Mouse (Mus musculus) left cerebral cortex, postnatal 4 days (tissue): ENCODE measurements around the gene Cx3cr1. TPM values are rescaled to one million over a fixed set of nuclear protein-coding genes. Genes with fewer than 3 reads are reported as not detected.
A peak's percentile ranks its signal among the peaks of the same experiment; 100 is the strongest.

Source experiments
- DNase-seq: peaks from one replicate; pipeline ENCODE4 v3.0.0-alpha.2; 2022
- intact Hi-C: fragments of 180-260 bp; cut with DNase I; formaldehyde crosslinking; loops from one replicate; pipeline ENCODE4 v1.15.1; 2025
- total RNA-seq, 2 experiments: library from RNA; stranded (reverse); gene quantifications; 2 replicates each; pipeline ENCODE4 v1.2.3; 2021

Gene Cx3cr1
- total RNA-seq, 2 experiments from 2014 or later: 9.7 to 11.2 TPM

- intact Hi-C loops: no loop called here
- DNase-seq: no peak
These were observed 167.1 kb downstream of the Cx3cr1 start for GRCm38 (mm10) chr9:119902410-119903151.

GRCm38 (mm10) chr9:119899446-119899845 is 170.2 kb downstream of the Cx3cr1 start:
- intact Hi-C loops: no loop called here

GRCm38 (mm10) chr9:119895040-119895721 is 174.5 kb downstream of the Cx3cr1 start:
- intact Hi-C loops: no loop called here
- DNase-seq: peak; percentile 18

More at GRCm38 (mm10) chr9:119899446-119899845, 170.2 kb downstream of the Cx3cr1 start:
- DNase-seq: no peak

GRCm38 (mm10) chr9:119894339-119895009 is 175.2 kb downstream of the Cx3cr1 start, which contains the start of gene Wdr48:
Gene Wdr48, plus strand, starts transcription at chr9:119894878.
- intact Hi-C loops: no loop called here
- peak; percentile 97 for DNase-seq

- DNase-seq: no peak
- intact Hi-C loops: no loop called here
These were observed 175.8 kb downstream of the Cx3cr1 start for GRCm38 (mm10) chr9:119893881-119894280.

GRCm38 (mm10) chr9:119890692-119891091 is 179.0 kb downstream of the Cx3cr1 start:
- intact Hi-C loops: no loop called here
- peak; percentile 22 for DNase-seq

GRCm38 (mm10) chr9:119889446-119889845 is 180.2 kb downstream of the Cx3cr1 start:
- no peak for DNase-seq
- intact Hi-C loops: loop anchor here (10.0 kb wide), 2 partner anchors 85 to 425 kb away; no protein-coding TSS in a partner anchor

DNA sequence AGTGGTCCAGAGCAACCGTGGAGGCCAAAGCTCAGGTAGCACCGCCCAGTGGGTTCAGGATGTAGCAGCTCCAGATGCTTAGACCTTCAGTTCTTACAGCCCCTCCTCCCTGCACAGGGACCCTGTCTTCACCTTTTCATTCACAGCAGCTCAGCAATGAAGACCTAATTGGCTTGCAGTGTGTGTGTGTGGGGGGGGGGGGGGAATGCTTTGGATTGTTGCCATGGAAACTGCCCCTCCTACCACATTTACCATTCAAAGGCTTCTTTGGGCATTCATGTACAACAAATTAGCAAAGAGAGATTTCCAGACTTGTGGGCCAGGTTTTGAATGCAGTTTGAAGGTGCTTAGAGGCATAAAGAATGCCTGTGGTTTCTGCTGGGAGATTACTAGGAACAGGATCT is 180.8 kb downstream of the Cx3cr1 start:
- intact Hi-C loops: loop anchor here (10.0 kb wide), 2 partner anchors 84 to 424 kb away; no protein-coding TSS in a partner anchor
- DNase-seq: no peak

- intact Hi-C loops: loop anchor here (10.0 kb wide), 2 partner anchors 83 to 423 kb away; no protein-coding TSS in a partner anchor
- no peak for DNase-seq
These were observed 182.4 kb downstream of the Cx3cr1 start for GRCm38 (mm10) chr9:119887144-119887901.

- DNase-seq: no peak
- intact Hi-C loops: no loop called here
These were observed 215.5 kb downstream of the Cx3cr1 start for GRCm38 (mm10) chr9:119854170-119854569.

- no peak for DNase-seq
- intact Hi-C loops: no loop called here
These were observed 216.4 kb downstream of the Cx3cr1 start for GRCm38 (mm10) chr9:119853071-119853846.

- intact Hi-C loops: no loop called here
- peak; percentile 68 for DNase-seq
These were observed 217.2 kb downstream of the Cx3cr1 start for GRCm38 (mm10) chr9:119852347-119853030.

Other genes starting within 250 kb of the Cx3cr1 start
- under 1 TPM; 0.24 to 0.38 TPM for gene Scn11a, start 244.4 kb downstream of the Cx3cr1 start, total RNA-seq
- gene Wdr48, start 175.0 kb downstream of the Cx3cr1 start, total RNA-seq: 10 to 100 TPM; 76.4 to 80.4 TPM
- 10 to 100 TPM; 20.2 to 22.8 TPM for gene Gorasp1, start 132.3 kb downstream of the Cx3cr1 start, total RNA-seq
- 1 to 10 TPM; 1.4 to 1.5 TPM for gene Ttc21a, start 132.3 kb downstream of the Cx3cr1 start, total RNA-seq
- 1 to 10 TPM; 2.9 to 3.7 TPM for gene Csrnp1, start 85.2 kb downstream of the Cx3cr1 start, total RNA-seq
- gene Xirp1, start 46.3 kb downstream of the Cx3cr1 start, total RNA-seq: under 1 TPM in 1 of 2 experiments, not detected in 1; 0.06 TPM
- gene Ccr8, start 22.2 kb upstream of the Cx3cr1 start, total RNA-seq: not detected
- gene Slc25a38, start 40.5 kb upstream of the Cx3cr1 start, total RNA-seq: 10 to 100 TPM; 24.7 to 27.1 TPM
- 1,000 to 10,000 TPM in 1 of 2 experiments, 100 to 1,000 TPM in 1; 996 to 1,006 TPM for gene Rpsa, start 57.8 kb upstream of the Cx3cr1 start, total RNA-seq
- under 1 TPM; 0.16 to 0.20 TPM for gene Mobp, start 79.8 kb upstream of the Cx3cr1 start, total RNA-seq
- gene Myrip, start 231.6 kb upstream of the Cx3cr1 start, total RNA-seq: 10 to 100 TPM; 24.7 to 25.2 TPM